Mouse (Mus musculus) heart, postnatal 14 days (tissue): ENCODE data around the gene Sel1l3. TPM values are rescaled to one million over a fixed set of nuclear protein-coding genes. Genes with fewer than 3 reads are reported as not detected.

Source experiments
- DNase-seq, 2 experiments: peaks; one replicate each; pipeline ENCODE4 v3.0.0; 2021 to 2022
- intact Hi-C: fragments of 180-260 bp; cut with DNase I; formaldehyde crosslinking; loops from one replicate; pipeline ENCODE4 v1.15.1; 2025
- total RNA-seq, 2 experiments: library from RNA; stranded (reverse); gene quantifications; 2 replicates each; pipeline ENCODE4 v1.2.3; 2021

Sel1l3 gene
- total RNA-seq, 2 experiments from 2014 or later = 1.1 to 1.2 TPM

DNA sequence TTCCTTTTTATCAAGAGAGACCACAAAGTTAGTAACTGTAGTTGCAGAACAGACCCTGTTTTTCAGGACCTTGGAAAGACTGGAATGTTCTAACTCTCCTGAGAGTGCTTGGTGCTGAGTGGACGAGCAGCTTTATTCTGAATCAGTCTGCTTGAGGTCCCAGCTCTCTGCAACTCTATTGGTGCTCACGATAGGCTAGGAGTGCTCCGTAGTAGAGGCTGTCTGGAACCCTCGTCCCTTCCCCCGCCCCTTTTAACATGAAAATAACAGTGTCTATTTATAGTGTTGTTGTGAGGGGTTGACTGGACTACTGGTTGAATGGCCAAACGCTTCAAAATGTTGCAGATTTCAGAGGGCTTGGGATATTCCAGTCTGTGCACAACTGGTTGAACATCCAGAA lies 37.0 kb downstream of the Sel1l3 start:
- intact Hi-C loops = no loop called here
- no peak for DNase-seq

GRCm38 (mm10) chr5:53176075-53176474 lies 37.7 kb downstream of the Sel1l3 start:
- intact Hi-C loops = no loop called here
- no peak for DNase-seq

DNA sequence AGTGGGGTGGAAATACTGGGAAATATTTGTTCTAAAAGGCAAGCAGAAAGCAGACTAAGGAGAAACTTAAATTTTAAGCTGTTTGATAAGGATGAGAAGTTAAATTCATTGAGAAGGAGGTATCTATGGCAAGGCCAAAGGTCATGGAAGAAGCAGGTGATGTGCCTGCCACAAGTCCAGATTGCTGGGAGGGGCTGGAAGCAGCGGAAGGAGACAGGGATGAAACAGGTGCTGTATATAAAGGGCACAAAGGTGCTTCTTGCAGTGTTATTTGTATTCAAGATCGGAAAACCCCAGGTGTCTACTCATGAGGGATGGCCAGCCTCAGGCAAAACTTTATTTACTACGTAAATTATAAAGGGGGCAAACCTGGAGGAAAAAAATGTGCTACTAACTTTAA lies 38.5 kb downstream of the Sel1l3 start:
- no peak for DNase-seq
- intact Hi-C loops = no loop called here

- intact Hi-C loops = no loop called here
- DNase-seq = no peak
These were observed 39.3 kb downstream of the Sel1l3 start for GRCm38 (mm10) chr5:53174461-53174860.

- intact Hi-C loops = no loop called here
- no peak for DNase-seq
These were observed 40.8 kb downstream of the Sel1l3 start for GRCm38 (mm10) chr5:53172908-53173307.

GRCm38 (mm10) chr5:53172256-53172636 lies 41.5 kb downstream of the Sel1l3 start:
- intact Hi-C loops = no loop called here
- no peak for DNase-seq

DNA sequence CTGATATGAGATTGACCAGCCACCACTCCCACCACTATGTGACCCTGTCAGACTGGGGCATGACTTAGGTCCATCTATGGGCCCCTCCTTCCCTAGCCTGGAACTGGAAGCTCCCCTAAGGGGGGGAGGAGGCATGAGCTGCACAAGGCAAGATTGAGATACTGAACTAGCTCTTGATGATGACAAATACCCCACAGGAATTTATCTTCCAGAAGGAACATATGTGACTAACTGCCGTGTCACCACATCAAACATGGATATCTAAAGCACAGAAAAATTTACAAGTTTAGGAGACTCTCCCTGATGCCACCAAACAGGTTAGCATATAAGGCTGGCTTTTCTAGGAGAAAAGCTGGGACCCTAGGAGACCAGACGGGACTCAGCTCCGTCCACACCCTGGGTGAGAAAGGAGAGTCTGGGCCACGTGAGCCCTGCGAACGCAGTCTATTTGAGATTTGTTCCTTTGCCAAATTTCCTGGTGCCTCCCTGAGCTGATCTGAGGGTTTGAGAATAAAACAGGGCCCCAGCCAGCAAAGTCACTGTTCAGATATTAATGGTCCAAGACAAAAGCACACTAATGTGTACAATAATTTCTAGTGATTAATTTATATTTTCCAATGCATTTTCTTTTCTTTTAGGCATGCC lies 42.0 kb downstream of the Sel1l3 start:
- intact Hi-C loops = no loop called here
- DNase-seq = no peak

- intact Hi-C loops = no loop called here
- DNase-seq = no peak
These were observed 46.2 kb downstream of the Sel1l3 start for GRCm38 (mm10) chr5:53167564-53167963.

- no peak for DNase-seq
- intact Hi-C loops = no loop called here
These were observed 48.1 kb downstream of the Sel1l3 start for GRCm38 (mm10) chr5:53165672-53166071.

DNA sequence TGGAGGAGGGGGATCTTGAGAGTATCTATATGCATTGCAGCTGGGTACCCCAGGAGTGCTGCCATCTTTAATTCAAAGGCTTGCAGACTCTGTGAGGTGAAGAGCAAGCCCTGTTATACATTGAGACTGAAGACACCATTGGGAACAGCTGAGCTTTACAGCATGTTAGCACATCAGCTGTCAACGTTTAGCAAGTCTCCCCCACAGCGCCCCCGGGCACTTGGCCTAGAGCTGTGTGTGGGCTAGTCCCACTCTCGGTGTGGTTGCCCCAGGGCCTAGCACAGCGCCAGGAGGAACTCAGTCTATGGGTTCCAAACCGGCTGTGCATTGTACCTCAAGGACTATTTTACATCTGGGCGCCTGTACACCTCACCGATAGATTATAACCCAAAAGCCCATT lies 51.3 kb downstream of the Sel1l3 start:
- no peak for DNase-seq
- intact Hi-C loops = no loop called here

DNA sequence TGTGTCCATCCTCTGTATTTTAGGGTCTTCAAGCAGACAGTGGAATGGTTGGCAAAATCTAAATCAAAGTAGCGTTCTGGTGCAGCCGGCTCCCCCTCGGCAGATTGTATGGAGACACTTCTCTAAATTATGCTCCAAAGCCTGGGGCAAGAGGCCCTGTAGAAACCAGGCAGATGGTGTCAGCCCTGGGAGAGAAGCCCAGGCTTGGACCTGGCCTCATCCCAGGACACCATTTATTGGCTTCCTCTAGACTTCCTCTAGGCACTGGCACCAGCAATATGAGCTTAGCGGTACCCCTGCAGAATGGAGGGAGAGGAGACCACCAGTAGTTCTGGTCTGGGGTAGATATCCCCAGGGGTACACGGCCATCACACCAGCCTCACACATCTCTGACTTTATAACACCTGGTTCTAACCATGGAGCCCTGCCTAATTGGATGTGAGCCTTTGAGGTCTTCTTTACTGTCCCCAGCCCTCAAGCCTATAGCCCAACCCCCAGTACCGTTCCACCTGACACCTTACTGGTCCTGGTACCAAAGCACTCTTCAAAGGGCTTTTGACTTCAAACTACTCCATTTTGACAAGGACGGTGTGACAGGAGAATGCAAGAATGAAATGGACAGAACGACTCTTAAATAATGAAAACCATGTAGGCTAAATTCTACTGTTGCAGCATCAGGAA lies 52.1 kb downstream of the Sel1l3 start:
- DNase-seq = no peak

DNA sequence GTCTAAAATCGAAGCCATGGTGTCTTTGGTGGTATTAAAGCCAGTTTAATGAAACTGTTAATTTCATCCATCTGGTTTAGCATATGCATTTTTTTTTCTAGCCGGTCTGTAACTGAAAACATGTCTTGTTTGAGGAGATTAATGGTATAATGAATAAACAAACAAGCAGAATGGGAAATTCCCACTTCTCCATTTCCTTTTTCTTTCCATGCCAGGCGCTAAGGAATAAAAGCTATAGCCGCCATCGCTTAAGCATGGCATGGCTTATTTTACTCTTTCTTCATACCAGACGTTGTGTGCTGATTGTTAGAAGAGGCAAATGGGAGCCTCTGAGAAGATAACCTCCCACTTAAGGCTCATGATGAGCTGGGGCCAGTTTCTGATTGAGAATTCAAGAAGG lies 53.5 kb downstream of the Sel1l3 start:
- intact Hi-C loops = no loop called here
- no peak for DNase-seq

More for the DNA sequence above, 52.1 kb downstream of the Sel1l3 start:
- intact Hi-C loops = no loop called here

DNA sequence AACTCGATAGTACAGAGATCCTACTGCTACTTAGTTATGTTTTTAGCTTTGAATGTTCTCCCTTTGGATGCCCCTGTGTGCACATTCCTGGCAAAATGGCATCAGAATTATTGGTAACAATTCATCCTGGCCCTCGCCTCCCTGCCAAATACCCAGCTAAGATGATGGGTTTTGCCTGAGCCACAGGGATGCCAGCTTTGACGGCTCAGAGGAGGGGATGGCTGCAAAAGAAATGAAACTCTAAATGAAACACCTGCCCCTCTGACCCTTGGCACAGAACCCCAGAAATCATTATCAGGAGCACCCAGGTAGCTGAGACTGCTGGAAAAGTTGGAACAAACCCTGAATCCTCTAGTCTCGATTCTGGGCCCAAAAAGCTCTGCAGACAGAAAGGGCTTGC lies 54.1 kb downstream of the Sel1l3 start:
- intact Hi-C loops = no loop called here
- DNase-seq = no peak

GRCm38 (mm10) chr5:53159166-53159565 lies 54.6 kb downstream of the Sel1l3 start:
- intact Hi-C loops = no loop called here
- DNase-seq = no peak

- intact Hi-C loops = no loop called here
- DNase-seq = peak in 1 of 2 experiments; percentile 7
These were observed 57.6 kb downstream of the Sel1l3 start for GRCm38 (mm10) chr5:53155985-53156679.

- intact Hi-C loops = no loop called here
- DNase-seq = no peak
These were observed 59.2 kb downstream of the Sel1l3 start for GRCm38 (mm10) chr5:53154501-53154900.

GRCm38 (mm10) chr5:53154078-53154477 lies 59.6 kb downstream of the Sel1l3 start:
- no peak for DNase-seq
- intact Hi-C loops = no loop called here

- intact Hi-C loops = no loop called here
- no peak for DNase-seq
These were observed 60.6 kb downstream of the Sel1l3 start for GRCm38 (mm10) chr5:53153144-53153543.

DNA sequence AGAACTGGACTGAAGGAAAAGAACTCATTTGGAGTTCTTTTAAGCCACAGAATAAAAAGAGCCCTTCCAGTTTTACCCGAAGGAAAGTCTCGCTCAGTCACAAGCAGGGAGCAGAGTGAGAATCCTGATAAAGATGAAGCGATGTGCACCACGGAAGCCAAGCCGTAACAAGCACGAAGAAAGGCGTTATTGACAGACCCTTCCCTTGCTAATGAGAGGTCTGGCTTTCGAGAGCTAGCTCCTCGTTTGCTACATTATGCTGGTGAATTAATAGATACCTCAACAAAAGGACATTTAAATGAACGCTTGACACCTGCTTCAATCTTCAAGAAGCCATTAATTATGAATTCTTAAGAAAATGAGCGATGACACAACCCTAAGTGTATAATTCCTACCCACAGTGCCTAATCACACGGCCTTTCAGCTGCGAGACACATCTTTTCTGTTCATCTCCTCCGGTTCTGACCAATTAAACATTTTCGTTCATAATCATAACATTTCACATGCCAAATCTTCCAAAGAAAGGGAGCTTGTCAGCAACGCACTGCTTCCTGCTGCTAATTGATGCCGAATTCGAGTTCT lies 62.3 kb downstream of the Sel1l3 start:
- intact Hi-C loops = no loop called here
- no peak for DNase-seq

DNA sequence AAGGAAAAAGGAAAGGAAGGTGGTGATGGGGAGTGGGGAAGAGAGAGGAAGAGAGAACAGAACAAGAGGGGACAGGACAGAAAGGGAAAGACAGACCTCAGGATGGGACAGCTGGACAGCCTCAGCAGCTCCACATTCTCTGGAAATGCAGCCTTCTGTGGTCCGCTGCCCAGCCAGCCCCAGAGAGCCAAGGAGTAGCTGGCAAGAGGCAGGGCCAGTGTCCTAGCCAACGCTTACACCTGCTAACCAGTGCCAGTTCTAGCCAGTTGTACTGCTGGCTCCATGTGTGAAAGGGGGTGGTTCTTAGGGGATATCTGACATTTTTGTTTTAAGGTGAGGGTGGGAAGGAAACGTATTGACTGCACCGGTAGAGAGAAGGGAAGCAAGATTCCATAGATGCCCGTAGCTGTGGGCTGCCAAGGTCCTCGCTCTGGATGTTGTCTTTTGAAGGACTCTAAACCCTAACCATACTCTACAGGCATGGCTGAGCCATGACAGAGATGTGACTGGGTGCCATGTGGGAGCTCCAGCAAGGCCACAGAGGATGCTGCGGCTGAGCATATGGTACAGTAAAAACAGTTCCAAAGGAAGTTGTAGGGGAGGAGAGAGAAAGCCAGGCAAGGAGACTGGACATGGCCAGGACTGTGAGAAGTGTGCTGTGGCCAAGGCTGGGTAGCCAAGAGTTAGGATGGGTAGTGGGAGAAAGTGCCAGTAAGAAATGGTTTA lies 64.6 kb downstream of the Sel1l3 start:
- DNase-seq = peak in 1 of 2 experiments; percentile 18
- intact Hi-C loops = no loop called here
